Mouse (Mus musculus) forelimb bud, embryonic 11.5 days (tissue): Measurements from ENCODE around the gene Abraxas2.

Source experiments
- DNase-seq: peaks from one replicate; pipeline ENCODE4 v3.0.0-alpha.2; 2012; ENCODE audit warnings: low read depth, low spot score

Abraxas2 gene

DNA sequence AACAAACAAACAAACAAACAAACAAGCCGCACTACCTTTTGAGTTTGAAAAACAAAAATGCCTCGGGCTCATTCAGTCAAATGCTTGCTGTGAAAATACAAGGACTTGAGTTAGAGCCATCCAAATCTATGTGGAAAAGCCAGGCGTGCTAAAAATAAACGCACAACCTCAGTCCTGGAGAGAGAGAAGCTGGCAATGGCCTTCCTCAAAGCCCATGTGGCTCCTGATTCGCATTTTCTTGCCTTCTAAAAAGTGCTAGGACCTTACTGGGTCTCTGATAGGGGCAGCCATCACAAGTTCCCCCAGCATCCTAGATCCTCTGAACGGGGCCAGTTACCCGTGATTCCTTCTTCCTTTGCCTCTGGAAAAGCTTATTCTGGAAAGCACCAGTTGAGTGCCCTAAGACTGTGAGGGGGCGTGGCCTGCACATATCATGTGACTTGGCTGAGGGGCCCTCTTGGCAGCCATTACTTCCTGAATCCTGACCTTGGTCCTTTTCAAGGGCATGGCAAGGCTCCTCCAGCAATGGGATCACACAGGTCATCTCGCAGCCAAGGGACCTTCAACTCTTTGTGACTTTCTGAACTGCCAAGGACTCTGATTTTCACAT lies 37.3 kb downstream of the Abraxas2 start:
- DNase-seq = no peak

GRCm38 (mm10) chr7:132897258-132897657 lies 38.2 kb downstream of the Abraxas2 start:
- DNase-seq = no peak

DNA sequence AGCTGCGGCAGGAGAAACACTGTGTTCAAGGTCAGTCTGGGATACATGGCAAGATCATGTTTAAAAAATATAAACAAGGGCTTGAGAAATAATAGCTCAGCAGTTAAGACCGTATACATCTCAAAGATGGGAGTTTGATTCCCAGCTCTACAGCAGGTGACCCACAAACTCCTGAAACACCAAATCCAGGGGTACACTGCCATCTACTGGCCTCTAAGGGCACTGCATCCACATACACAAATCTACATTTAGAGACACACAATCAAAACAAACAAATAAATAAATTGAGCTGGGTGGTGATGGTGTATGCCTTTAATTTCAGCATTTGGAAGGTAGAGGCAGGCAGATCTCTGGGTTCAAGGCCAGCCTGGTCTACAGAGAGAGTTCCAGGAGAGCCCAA lies 39.2 kb downstream of the Abraxas2 start:
- no peak for DNase-seq

DNA sequence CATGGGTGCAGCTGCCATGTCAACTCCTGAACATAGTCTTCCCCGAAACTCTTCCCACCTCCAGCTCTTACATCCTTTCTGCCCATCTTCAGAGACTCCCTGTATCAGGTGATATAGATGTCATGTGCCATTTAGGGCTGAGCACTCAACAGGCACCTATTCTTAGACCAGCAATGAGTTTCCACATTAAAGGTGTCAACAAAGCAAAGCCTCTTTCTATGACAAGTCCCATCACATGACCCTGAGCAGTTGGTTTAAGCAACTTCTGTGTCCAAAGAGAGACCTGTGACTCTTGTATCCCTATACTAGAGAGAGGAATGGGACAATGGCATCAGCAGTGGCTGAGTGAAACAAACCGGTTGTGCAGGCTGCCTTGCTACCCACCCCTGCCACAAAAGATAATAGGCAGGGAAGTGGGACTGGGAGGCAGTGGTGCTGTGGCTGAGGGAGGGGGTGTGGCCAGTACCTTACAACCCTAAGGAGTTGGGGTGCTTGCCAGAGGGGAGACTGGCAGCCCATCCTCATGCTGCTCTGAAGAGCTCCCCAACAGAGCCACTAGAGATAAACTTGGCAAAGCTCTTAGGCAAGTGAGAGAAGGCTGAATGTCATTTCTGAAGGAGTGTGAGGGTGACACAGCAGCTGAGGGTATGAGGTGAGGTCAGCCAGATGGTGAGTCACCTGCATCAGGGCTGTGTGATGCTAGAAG lies 42.0 kb downstream of the Abraxas2 start:
- DNase-seq = no peak

DNA sequence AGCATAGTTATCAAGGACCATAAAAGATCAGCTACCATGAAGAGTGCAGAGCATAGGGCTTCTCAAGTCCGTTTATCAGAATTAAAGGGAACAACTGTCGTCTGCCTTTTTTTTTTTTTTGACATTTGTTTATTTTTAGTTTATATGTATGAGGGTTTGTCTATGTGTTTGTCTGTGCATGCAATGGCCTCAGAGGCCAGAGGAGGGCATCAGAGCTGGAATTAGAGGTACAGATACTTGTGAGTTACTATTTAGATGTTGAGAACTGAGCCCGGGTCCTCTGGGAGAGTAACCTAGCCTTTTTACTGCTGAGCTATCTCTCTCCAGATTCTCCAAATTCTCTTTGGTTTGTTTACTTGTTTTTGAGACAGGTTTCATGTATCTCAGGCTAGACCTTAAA lies 44.8 kb downstream of the Abraxas2 start:
- no peak for DNase-seq

DNA sequence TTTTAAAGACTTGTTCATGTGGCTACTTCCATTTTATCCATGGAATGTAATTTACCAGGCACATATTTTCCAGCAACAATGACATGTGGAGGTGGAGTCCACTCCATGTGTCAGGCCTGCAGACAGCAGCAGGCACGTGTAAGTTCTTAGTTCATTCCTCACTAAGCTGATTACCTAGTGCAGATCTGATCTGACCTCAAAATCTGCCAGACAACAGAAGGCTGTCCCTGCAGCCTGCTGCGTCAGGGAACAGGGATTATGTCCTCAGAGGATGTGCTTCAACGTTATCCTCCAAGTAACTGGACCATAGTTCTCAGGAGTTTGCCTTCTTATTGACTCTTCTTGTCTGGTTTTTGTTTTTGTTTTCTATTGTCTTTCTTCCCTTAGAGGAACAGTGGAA lies 62.9 kb downstream of the Abraxas2 start:
- DNase-seq = no peak

DNA sequence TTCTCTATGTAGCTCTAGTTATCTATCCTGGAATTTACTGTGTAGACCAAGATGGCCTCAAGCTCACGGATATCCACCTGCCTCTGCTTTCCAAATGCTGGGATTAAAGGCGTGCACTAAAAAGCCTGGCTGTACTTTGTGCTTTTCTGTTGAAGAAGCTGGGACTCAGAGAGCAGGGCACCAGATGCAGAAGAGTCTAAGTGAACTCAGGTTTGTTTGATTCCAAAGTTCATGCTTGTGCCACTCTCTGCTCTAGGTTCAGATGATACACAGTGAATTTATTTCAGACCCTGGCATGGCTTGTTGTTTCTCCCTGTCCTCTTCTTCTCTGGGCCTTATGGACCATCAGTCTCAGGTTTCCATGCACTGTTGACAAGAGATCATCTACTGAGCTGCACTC lies 66.2 kb downstream of the Abraxas2 start:
- DNase-seq = no peak

DNA sequence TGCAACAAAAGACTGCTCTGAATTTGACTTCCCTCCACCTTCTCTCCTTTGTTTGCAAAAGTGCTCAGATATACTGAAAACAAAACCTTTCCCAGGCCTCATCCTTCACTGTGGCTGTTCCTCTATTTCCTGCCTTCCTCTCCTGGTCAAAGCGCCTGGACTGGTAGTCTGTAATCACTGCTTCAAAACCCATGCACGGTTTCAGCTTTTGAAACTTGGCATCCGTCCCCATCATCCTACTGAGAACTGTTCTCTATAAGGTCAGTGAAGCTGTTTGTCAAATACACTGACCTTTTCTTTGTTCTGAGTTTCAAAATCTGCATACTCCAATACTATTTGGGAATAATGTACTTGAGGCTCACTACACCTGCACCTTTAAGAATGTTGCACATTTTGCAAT lies 68.2 kb downstream of the Abraxas2 start:
- no peak for DNase-seq

DNA sequence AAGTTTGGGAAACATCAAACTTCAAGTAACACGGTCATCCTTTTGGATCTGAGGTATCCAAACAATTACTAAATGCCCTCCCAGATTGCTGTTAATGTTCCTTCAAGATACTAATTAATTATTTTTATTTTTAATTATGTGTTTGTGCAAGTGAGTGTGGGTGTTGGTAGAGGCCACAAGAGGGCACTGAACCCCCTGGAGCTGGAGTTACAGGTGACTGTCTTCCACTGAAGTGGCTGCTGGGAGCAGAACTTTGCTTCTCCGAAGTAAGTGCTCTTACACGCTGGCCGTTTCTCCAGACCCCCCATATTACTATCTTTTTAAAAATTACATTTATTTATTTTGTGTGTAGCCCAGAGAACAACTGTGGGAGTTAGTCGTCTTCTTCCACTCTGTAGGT lies 71.0 kb downstream of the Abraxas2 start:
- DNase-seq = no peak

DNA sequence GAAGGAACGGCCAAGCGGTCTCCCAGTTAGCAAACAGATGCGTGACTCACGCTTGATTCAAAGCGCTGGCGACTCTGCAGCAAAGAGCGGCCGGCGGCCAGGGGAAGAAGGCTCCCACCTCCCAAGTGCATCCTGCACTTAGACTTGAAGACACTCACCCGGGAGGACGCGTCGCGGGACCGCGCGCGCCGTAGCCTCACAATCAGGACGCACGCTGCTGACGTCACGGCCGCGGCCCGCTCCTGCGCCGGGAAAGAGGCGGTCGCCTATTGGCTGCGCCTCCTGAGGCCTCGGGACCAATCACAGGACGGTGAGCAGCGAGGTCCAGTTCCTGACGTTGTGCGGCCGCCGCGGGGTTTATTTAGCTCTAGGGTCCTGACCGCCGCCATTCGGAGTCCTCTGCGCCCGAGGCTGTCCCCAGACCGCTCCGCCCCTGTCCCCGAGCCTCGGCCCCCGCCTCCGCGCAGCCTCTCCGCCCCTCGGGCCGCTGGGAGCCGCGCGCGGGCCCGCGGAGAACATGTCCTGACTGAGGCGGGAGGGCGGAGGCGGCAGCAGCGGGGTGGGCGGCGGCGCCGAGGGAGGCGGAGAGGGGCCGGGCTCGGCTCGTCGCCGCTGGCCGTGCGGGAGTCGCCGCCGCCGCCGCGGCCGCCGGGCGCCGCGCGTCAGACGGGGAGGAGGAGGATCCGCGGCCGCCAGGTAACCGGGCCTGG lies 72.0 kb downstream of the Abraxas2 start, which contains the start of gene Zranb1:
Zranb1 (plus strand) TSS at position 293 of the 710 bp plus-strand sequence.
- peak; percentile 98 for DNase-seq

- DNase-seq = peak; percentile 37
These were observed 72.7 kb downstream of the Abraxas2 start for GRCm38 (mm10) chr7:132931560-132932351.

DNA sequence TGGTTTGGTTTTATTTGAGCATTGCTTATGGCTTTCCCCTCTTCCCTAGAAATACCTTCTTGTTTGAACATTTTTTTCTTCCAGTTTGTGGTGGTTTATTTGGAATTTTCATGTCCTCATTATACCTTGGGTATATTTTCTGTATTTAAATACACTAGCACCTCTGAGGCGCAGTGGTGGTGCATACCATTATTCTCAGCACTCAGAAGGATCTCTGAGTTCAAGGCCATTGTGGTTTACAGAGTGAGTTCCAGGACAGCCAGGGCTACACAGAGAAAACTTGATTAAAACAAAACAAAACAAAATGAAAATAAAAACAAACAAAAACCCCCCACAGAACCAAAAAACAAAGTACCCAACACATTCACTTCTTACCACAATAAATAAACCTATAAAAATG lies 74.3 kb downstream of the Abraxas2 start:
- DNase-seq = no peak
